Mouse (Mus musculus) MEL (cell line): ENCODE data around the gene Hspa1a. TPM values are rescaled to one million over a fixed set of nuclear protein-coding genes. Genes with fewer than 3 reads are reported as not detected.

Experiments
- DNase-seq: peaks from one replicate; pipeline ENCODE4 v3.0.0; 2011; ENCODE audit warnings: low read depth, low spot score
- H3K27ac ChIP-seq: 2 replicates; pipeline ENCODE4 v1.5.1; 2012; ENCODE audit warnings: low read depth, mild to moderate bottlenecking, control low read depth, low read length, moderate library complexity; ENCODE audit not compliant: control insufficient read depth
- H3K27me3 ChIP-seq, 2 experiments: fragments of 150-350 bp in 1 of 2; sonication (generic) in 1 of 2; 2 replicates each; pipeline ENCODE4 v1.6.1; 2012; ENCODE audit warnings: low read length in 2 of 2, mild to moderate bottlenecking in 2 of 2, improper control_type of control experiment in 1 of 2, moderate library complexity in 1 of 2; ENCODE audit not compliant: insufficient read depth in 2 of 2, control insufficient read depth in 1 of 2
- H3K36me3 ChIP-seq, 2 experiments: 2 replicates each; pipeline ENCODE4 v1.6.1; 2012 to 2014; ENCODE audit warnings: low read length in 2 of 2, improper control_type of control experiment in 1 of 2, inconsistent platforms in 1 of 2, mild to moderate bottlenecking in 1 of 2; ENCODE audit not compliant: insufficient read depth in 2 of 2, control insufficient read depth in 1 of 2
- H3K4me1 ChIP-seq, 2 experiments: fragments of 150-350 bp in 1 of 2; sonication (generic) in 1 of 2; 2 replicates each; pipeline ENCODE4 v1.6.1; 2012; ENCODE audit warnings: low read length in 2 of 2, improper control_type of control experiment in 1 of 2, mild to moderate bottlenecking in 1 of 2; ENCODE audit not compliant: insufficient read depth in 2 of 2, control insufficient read depth in 1 of 2
- H3K4me3 ChIP-seq, 2 experiments: fragments of 150-350 bp in 1 of 2; sonication (generic) in 1 of 2; 2 replicates each; pipeline ENCODE4 v1.5.1; 2012; ENCODE audit warnings: low read depth in 2 of 2, low read length in 2 of 2, mild to moderate bottlenecking in 2 of 2, moderate library complexity in 2 of 2, control low read depth in 1 of 2, improper control_type of control experiment in 1 of 2; ENCODE audit not compliant: control insufficient read depth in 1 of 2, insufficient read depth in 1 of 2
- H3K79me2 ChIP-seq: 2 replicates; pipeline ENCODE4 v1.6.1; 2012; ENCODE audit warnings: mild to moderate bottlenecking, low read length, moderate library complexity; ENCODE audit not compliant: control insufficient read depth, poor library complexity, insufficient read depth
- H3K9ac ChIP-seq: 2 replicates; pipeline ENCODE4 v1.6.1; 2012; ENCODE audit warnings: low read depth, mild to moderate bottlenecking, control low read depth, low read length, moderate library complexity; ENCODE audit not compliant: control insufficient read depth, poor library complexity, severe bottlenecking
- H3K9me3 ChIP-seq: fragments of 150-350 bp; sonication (generic); replicated peaks from 2 replicates; pipeline ENCODE4 v1.6.1; 2012; ENCODE audit warnings: mild to moderate bottlenecking, low read length, improper control_type of control experiment, moderate library complexity; ENCODE audit not compliant: insufficient read depth
- CHD1 ChIP-seq: IDR thresholded peaks from 2 replicates; pipeline ENCODE4 v1.6.1; 2012; ENCODE audit warnings: low read depth, mild to moderate bottlenecking, inconsistent platforms, low read length, improper control_type of control experiment
- ETS1 ChIP-seq: IDR thresholded peaks from 2 replicates; pipeline ENCODE4 v1.6.1; 2012; ENCODE audit warnings: low read depth, mild to moderate bottlenecking, inconsistent platforms, low read length, improper control_type of control experiment, moderate library complexity
- GATA1 ChIP-seq: IDR thresholded peaks from 2 replicates; pipeline ENCODE4 v1.6.1; 2011; ENCODE audit warnings: low read depth, low read length, improper control_type of control experiment
- HCFC1 ChIP-seq: IDR thresholded peaks from 2 replicates; pipeline ENCODE4 v1.6.1; 2012; ENCODE audit warnings: low read depth, mild to moderate bottlenecking, inconsistent platforms, low read length, improper control_type of control experiment, moderate library complexity
- KAT2A ChIP-seq: conservative IDR thresholded peaks from 2 replicates; pipeline ENCODE4 v1.6.1; 2012; ENCODE audit warnings: low read depth, low read length, improper control_type of control experiment, inconsistent platforms
- MYB ChIP-seq: IDR thresholded peaks from 2 replicates; pipeline ENCODE4 v1.6.1; 2011; ENCODE audit warnings: mild to moderate bottlenecking, low read depth, low read length, improper control_type of control experiment
- POLR2A ChIP-seq, 2 experiments: IDR thresholded peaks; 2 replicates each; pipeline ENCODE4 v1.6.1; 2011 to 2012; ENCODE audit warnings: low read length in 2 of 2, mild to moderate bottlenecking in 2 of 2, control low read depth in 1 of 2, improper control_type of control experiment in 1 of 2, low read depth in 1 of 2, moderate library complexity in 1 of 2; ENCODE audit not compliant: control insufficient read depth in 1 of 2, insufficient read depth in 1 of 2, poor library complexity in 1 of 2
- POLR2AphosphoS5 ChIP-seq: IDR thresholded peaks from 2 replicates; pipeline ENCODE4 v1.6.1; 2012; ENCODE audit warnings: low read depth, borderline replicate concordance, mild to moderate bottlenecking, inconsistent platforms, low read length, moderate library complexity, mixed read lengths
- RAD21 ChIP-seq: IDR thresholded peaks from 2 replicates; pipeline ENCODE4 v1.6.1; 2011; ENCODE audit warnings: mild to moderate bottlenecking, low read depth, low read length, improper control_type of control experiment
- RCOR1 ChIP-seq: IDR thresholded peaks from 2 replicates; pipeline ENCODE4 v1.6.1; 2012; ENCODE audit warnings: low read depth, mild to moderate bottlenecking, inconsistent platforms, low read length, improper control_type of control experiment
- SIN3A ChIP-seq: IDR thresholded peaks from 2 replicates; pipeline ENCODE4 v1.6.1; 2012; ENCODE audit warnings: low read length, improper control_type of control experiment, inconsistent platforms
- TBP ChIP-seq: IDR thresholded peaks from 2 replicates; pipeline ENCODE4 v1.8.0; 2011; ENCODE audit warnings: low read depth, low read length, improper control_type of control experiment
- USF2 ChIP-seq, 2 experiments: IDR thresholded peaks; 2 replicates each; pipeline ENCODE4 v1.6.1; 2011 to 2012; ENCODE audit warnings: improper control_type of control experiment in 2 of 2, low read length in 2 of 2, borderline replicate concordance in 1 of 2, inconsistent platforms in 1 of 2, low read depth in 1 of 2, mild to moderate bottlenecking in 1 of 2; ENCODE audit not compliant: insufficient read depth in 1 of 2
- ZC3H11A ChIP-seq: IDR thresholded peaks from 2 replicates; pipeline ENCODE4 v1.6.1; 2012; ENCODE audit warnings: low read depth, mild to moderate bottlenecking, inconsistent platforms, low read length, improper control_type of control experiment
- ZNF384 ChIP-seq: IDR thresholded peaks from 2 replicates; pipeline ENCODE4 v1.6.1; 2012; ENCODE audit warnings: low read depth, mild to moderate bottlenecking, inconsistent platforms, low read length, improper control_type of control experiment
- polyA plus RNA-seq, 2 experiments: library from polyadenylated mRNA; stranded (reverse) in 1 of 2; unstranded in 1 of 2; fragments of >175 nt in 1 of 2; fragments of >200 nt in 1 of 2; gene quantifications; 2 replicates each; pipeline versions ENCODE4 v1.2.1 to v1.2.4; 2012; ENCODE audit warnings: low replicate concordance in 2 of 2, low read depth in 1 of 2; ENCODE audit not compliant: insufficient read length in 2 of 2, insufficient read depth in 1 of 2, missing spikeins in 1 of 2
- total RNA-seq: library from RNA; depleted of rRNA; stranded (reverse); fragments of 300-350 nt; gene quantifications from 2 replicates; pipeline ENCODE4 v1.2.3, GENCODE M21; 2012

The Hspa1a gene
- total and polyA plus RNA-seq, 3 experiments: not detected

GRCm38 (mm10) chr17:34937960-34938505 lies 33.9 kb downstream of the Hspa1a start:
- Histone ChIP-seq H3K4me1 (peaks cover 0 to 7% of the 10 kb centered on the region in 2 experiments; a peak in 2 of 4 replicates), H3K9me3 (no peaks in the 10 kb centered on the region), H3K4me3 (no peak overlapping the region), H3K36me3 (peaks cover 0 to 6% of the 10 kb centered on the region in 2 experiments; a peak in 2 of 4 replicates), H3K79me2 (no peaks in the 10 kb centered on the region), H3K27ac (no peak overlapping the region), H3K27me3 (no peaks in the 10 kb centered on the region), H3K9ac (no peak overlapping the region)
- DNase-seq: no peak
- TF ChIP-seq TBP: no peak

GRCm38 (mm10) chr17:34934830-34935229 lies 37.1 kb downstream of the Hspa1a start:
- H3K4me3 ChIP-seq: no peak overlapping the region
- H3K27me3 ChIP-seq: no peaks in the 10 kb centered on the region

GRCm38 (mm10) chr17:34934031-34934430 lies 37.9 kb downstream of the Hspa1a start:
- Histone ChIP-seq H3K79me2 (peaks cover 5% of the 10 kb centered on the region; the same call in 1 of the 2 replicates), H3K27me3 (no peaks in the 10 kb centered on the region), H3K9me3 (no peaks in the 10 kb centered on the region), H3K27ac (no peak overlapping the region), H3K4me3 (no peak overlapping the region), H3K36me3 (peaks cover 0 to 6% of the 10 kb centered on the region in 2 experiments; a peak in 2 of 4 replicates), H3K4me1 (peaks cover 3 to 10% of the 10 kb centered on the region in 2 experiments; a peak in 3 of 4 replicates)
- no peak for DNase-seq
- TF ChIP-seq TBP: no peak
- no peak for TF ChIP-seq GATA1
- no peak for TF ChIP-seq RCOR1
- no peak for TF ChIP-seq USF2 (IDR thresholded peaks at IDR 0.05; ENCODE audit: borderline replicate concordance in 1 of 2, insufficient read depth in 1 of 2, low read depth in 1 of 2, low read length in 2 of 2)
- TF ChIP-seq POLR2AphosphoS5: no peak
- no peak for TF ChIP-seq RAD21
- TF ChIP-seq ZC3H11A: no peak
- no peak for TF ChIP-seq ETS1
- TF ChIP-seq, all 39 proteins: peak for 0
- H3K9ac ChIP-seq: no peak overlapping the region

More at GRCm38 (mm10) chr17:34934830-34935229, 37.1 kb downstream of the Hspa1a start:
- Histone ChIP-seq H3K27ac (no peak overlapping the region), H3K4me1 (peaks cover 3 to 10% of the 10 kb centered on the region in 2 experiments; a peak in 3 of 4 replicates), H3K36me3 (peaks cover 0 to 6% of the 10 kb centered on the region in 2 experiments; a peak in 2 of 4 replicates), H3K79me2 (peaks cover 5% of the 10 kb centered on the region; the same call in 1 of the 2 replicates), H3K9ac (no peak overlapping the region), H3K9me3 (no peaks in the 10 kb centered on the region)
- TF ChIP-seq MYB (no peak), ZNF384 (no peak), RCOR1 (no peak), SIN3A (no peak), USF2 (IDR thresholded peaks at IDR 0.05; ENCODE audit: borderline replicate concordance in 1 of 2, insufficient read depth in 1 of 2, low read depth in 1 of 2, low read length in 2 of 2) (no peak), CHD1 (no peak), KAT2A (no peak), ZC3H11A (no peak), ETS1 (no peak), HCFC1 (no peak), POLR2A (IDR thresholded peaks at IDR 0.05; ENCODE audit: control insufficient read depth in 1 of 2, insufficient read depth in 1 of 2, low read depth in 1 of 2, low read length in 2 of 2, poor library complexity in 1 of 2) (no peak)
- DNase-seq: no peak
